Mouse (Mus musculus) heart, adult 8-10 months (tissue): ENCODE measurements around the gene Pex14. TPM values are rescaled to one million over a fixed set of nuclear protein-coding genes. Genes with fewer than 3 reads are reported as not detected.

Source experiments
- DNase-seq: peaks from one replicate; pipeline ENCODE4 v3.0.0; 2022; ENCODE audit warnings: low spot score
- total RNA-seq, 4 experiments: library from RNA; stranded (reverse); gene quantifications; 2 replicates each; pipeline ENCODE4 v1.2.4; 2022

The Pex14 gene
- total RNA-seq, 4 experiments from 2014 or later: 22.9 to 27.2 (median 24.1) TPM

DNA sequence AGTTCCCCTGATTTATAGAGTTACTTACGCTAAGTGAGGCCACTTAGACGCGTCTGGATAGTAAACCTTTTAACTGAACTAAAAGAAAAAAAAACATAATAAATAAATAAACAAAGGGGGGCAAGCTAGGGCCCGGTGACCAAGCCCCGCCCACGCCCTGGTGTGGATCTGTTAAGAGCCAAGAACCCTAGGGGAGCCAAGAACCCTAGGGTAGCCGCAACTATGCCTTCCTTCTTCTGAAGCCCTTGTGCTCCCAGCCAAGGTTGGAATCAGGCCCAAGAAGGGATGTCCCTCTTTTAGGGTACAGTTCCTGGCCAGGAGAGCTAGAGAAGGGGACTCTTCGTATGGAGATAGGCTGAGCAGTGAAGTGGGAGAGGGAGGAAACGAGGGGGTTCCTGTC lies 176.3 kb downstream of the Pex14 start:
- no peak for DNase-seq

DNA sequence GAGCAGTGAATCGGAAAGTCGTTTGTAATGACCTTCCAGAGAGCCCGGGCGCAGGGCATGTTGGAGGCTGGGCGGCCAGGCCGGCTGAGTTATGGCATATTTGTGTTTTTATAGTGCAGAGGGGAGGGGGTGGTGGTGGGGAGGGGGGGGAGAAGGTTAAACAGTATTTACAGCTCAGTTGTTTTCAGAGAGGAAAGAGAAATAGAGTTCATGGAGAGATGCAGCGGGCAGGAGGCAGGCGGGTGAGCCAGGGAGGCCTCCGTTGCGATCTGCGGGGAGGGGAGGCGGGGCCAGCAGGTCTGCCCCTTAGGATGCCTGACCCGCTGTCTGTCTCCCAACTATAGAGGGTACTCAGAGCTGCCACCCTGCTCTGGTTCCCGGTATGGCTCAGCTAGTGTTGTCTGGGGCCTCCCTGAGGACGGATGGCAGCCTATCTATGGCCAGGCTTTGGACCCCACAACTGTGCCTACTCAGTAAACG lies 177.4 kb downstream of the Pex14 start:
- DNase-seq: no peak

DNA sequence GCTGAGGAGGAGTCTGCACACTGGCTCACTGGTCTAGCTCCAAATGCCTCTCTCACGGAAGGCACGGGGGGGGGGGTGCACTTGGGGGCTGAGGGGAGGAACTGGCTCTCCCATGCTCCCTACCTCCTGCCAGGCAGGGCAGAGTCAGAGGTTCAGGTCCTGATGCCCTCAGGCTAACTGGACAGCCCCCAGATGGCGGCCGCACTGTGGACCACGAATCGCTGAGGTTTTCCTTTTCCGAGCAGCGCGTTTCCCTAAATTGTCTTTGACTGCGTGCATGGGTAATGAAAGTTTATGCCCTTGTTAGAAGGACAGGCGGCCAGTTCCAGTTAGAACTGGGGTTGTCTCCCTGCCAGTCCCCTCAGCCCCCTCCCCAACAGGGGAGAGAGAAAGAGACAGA lies 179.1 kb downstream of the Pex14 start:
- DNase-seq: no peak

GRCm38 (mm10) chr4:148918707-148919447 lies 180.8 kb downstream of the Pex14 start:
- DNase-seq: no peak

DNA sequence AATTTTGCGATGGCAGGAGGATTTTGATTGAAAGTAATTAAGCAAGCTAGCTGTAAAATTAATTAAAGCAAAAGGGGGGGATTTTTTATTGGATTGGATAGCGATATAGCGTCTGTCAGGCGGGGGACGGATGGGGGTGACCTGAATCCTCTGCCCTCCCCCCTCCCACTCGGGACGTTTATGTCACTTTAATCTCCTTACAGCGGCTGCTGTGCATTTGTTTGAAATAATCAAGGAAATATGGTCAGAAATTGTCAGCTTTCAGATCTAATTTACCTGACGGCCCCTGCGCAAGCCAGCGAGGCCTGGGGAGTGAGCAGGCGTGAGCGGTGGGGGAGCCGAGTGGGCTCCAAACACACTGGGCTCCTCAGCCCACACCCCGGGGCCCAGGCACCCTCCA lies 183.8 kb downstream of the Pex14 start:
- no peak for DNase-seq

DNA sequence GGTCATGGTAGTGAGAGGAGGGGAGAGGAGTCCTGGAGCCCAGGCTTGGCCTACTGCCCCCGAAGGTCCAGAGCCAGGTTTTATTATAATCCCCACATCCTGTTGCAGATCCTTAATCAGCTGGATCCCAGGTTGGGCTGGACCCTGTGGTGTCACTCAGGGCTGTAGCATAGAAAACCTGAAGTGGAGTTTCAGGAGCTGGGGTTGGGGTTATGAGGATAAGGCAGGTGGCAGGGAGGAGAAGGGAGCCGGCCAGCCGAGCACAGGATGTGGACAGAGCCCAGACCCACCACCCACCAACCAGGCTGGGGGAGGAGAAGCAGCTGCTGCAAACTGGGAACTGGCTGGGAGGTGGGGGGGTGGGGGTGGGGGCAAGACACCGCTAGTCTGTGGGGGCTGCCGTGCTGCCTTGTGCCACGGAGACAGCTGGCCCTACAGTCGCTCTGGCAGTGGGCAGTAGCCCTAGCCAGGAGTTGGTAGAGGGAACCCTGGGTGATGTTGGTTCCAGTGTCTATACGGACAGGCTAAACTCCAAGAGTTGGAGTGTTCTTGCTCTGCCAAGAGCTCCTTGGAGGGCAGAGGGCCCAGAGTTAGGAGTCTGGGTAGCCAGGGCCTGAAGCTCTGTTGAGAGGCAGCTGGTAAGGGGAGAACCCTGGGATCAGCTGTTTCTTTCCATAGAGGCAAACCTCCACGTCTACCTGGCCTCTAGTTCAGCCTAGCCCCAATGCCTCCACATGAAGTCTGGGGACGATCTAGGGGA lies 184.6 kb downstream of the Pex14 start:
- peak; percentile 70 for DNase-seq

GRCm38 (mm10) chr4:148912826-148913590 lies 186.7 kb downstream of the Pex14 start:
- no peak for DNase-seq

GRCm38 (mm10) chr4:148912134-148912533 lies 187.5 kb downstream of the Pex14 start:
- no peak for DNase-seq

Other genes with a start within 250 kb of the Pex14 start
- gene Dffa, start 4.3 kb upstream of the Pex14 start, total RNA-seq: 10 to 100 TPM; 41.3 to 52.2 (median 46.7) TPM
- gene Cort, start 26.9 kb upstream of the Pex14 start, total RNA-seq: 1 to 10 TPM in 1 of 4 experiments, under 1 TPM in 2, not detected in 1; 0.41 to 1.1 (median 0.84) TPM
- gene Cenps, start 37.8 kb upstream of the Pex14 start, total RNA-seq: 10 to 100 TPM in 2 of 4 experiments, 1 to 10 TPM in 2; 6.5 to 10.8 (median 9.4) TPM
- gene Pgd, start 66.9 kb upstream of the Pex14 start, total RNA-seq: 10 to 100 TPM; 37.5 to 47.2 (median 42.3) TPM
- 100 to 1,000 TPM; 159 to 211 (median 191) TPM for gene Kif1b, start 207.8 kb upstream of the Pex14 start, total RNA-seq